Mouse (Mus musculus) heart, postnatal 10 days (tissue): ENCODE data around the gene Tmtc1. TPM values are rescaled to one million over a fixed set of nuclear protein-coding genes. Genes with fewer than 3 reads are reported as not detected.

Source experiments
- DNase-seq, 2 experiments: peaks; one replicate each; pipeline ENCODE4 v3.0.0; 2021
- intact Hi-C: fragments of 180-260 bp; cut with DNase I; formaldehyde crosslinking; loops from one replicate; pipeline ENCODE4 v1.15.1; 2025
- total RNA-seq, 2 experiments: library from RNA; stranded (reverse); gene quantifications; 2 replicates each; pipeline ENCODE4 v1.2.3; 2021

The Tmtc1 gene
- total RNA-seq = 10 to 100 TPM; 22.5 to 29.0 TPM

DNA sequence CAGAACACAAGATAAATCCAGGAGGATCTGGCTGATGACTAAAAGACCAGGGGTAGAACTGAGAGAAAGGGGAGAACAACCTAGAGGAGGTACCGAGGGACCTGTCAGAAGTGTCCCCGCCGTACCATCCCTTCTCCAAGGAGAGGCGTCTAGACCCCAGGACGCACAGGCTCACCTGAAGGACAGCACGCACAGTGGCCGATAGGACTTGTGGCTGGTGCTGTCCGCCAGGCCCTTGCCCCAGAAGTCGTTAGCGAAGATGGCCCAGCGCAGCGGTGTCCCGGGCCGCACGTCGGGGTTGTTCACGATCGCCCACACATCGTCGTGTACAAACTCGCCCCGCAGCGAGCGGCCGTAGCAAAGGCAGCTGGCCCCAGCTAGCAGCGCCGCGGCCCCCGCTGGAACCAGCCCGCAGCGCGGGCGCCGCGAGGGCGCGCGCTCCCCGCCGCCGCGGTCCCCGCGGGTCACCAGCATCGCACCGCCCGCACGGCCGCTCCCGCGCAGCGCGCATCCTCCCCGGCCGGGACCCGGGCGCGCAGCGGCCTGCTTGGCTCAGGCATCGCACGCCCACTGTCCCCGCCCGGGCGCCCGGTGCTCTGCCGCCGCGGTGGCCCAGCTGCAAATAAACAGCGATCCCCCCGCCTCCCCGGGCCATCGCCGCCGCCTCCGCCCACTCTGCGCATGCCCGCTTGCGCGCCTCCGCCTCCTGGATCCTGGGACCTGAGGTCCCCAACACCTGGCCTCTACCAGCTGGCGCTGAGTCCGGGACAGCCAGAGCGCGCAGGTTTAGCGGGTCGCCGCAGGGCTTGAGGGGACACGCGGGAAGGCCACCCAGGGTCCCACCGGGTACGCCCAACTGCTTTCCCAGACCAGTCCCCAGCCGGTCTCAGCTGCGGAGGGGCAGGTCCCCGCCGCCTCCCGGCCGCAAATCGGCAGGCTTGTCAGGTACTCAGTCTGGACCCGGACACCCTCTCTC is at the start of gene Tmtc1:
TSS of gene Tmtc1 (minus strand) at position 664 of the 976 bp plus-strand sequence.
- peak; percentile 83 to 87 for DNase-seq
- intact Hi-C loops = loop anchor here (5.0 to 10.0 kb wide), 2 partner anchors 37 to 241 kb away; no protein-coding TSS in a partner anchor

GRCm38 (mm10) chr6:148491849-148492248 is 47.7 kb upstream of the Tmtc1 start:
- no peak for DNase-seq
- intact Hi-C loops = no loop called here

- intact Hi-C loops = no loop called here
- DNase-seq = no peak
These were observed 42.6 kb upstream of the Tmtc1 start for GRCm38 (mm10) chr6:148486756-148487155.

- intact Hi-C loops = no loop called here
- no peak for DNase-seq
These were observed 37.7 kb upstream of the Tmtc1 start for GRCm38 (mm10) chr6:148481894-148482293.

- no peak for DNase-seq
- intact Hi-C loops = no loop called here
These were observed 35.6 kb upstream of the Tmtc1 start for GRCm38 (mm10) chr6:148479671-148480237.

DNA sequence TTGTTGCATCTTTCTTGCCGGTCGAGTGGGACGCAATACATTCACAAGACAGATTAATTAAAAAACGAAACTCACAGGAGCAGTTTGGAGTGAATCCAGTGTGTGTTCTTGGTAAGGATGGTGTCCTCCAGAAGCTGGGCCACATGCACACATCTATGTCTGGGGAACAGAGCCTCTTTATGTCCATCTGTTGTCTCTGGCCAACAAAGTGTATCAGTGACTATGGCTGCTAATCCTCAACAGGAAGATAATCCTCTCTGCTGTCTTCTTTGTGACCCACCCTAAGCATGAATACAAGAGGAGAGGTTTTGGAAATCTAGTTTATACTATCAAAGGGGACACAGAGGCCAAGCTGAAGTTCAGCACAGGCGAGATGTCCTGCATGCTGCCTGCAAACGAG is 34.2 kb upstream of the Tmtc1 start:
- intact Hi-C loops = no loop called here
- DNase-seq = no peak

GRCm38 (mm10) chr6:148472289-148472688 is 28.1 kb upstream of the Tmtc1 start:
- DNase-seq = no peak
- intact Hi-C loops = no loop called here

GRCm38 (mm10) chr6:148467924-148468389 is 23.8 kb upstream of the Tmtc1 start:
- intact Hi-C loops = no loop called here
- DNase-seq = peak; percentile 58 to 67

DNA sequence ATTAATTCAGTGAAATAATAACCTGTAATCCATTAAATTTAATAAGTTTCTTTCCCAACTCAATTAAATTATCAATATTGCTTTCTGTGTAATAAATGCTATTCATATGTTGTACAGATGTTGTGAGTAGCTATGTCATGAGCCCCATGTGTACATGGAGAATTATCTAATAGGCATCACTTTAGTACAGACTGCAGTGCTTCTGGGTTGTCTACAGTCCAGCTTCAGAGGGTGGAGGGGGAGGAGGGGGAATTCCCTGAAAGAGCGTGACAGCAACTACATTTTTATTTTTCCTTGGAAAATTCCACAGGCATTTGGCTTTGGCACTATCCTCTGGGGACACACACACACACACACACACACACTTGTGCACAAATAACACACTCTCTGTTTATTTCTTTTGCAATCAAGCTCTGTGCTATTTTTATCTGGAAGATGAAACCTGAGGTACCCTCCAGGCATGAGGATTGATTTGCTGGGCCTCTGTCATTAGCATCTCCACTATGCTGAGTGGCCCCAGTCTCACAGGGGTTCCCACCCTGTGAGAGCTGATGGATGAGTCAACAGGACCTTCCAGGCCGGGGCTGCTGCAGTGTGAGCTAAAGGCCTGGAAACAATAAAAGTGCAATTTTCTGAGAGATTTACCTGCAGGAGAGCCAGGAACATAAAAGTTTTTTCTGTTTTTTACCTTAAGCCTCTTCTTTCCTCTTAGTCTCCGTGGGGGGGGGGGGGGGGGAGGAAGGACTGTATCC is 23.2 kb upstream of the Tmtc1 start:
- peak in 1 of 2 experiments; percentile 9 for DNase-seq
- intact Hi-C loops = no loop called here

DNA sequence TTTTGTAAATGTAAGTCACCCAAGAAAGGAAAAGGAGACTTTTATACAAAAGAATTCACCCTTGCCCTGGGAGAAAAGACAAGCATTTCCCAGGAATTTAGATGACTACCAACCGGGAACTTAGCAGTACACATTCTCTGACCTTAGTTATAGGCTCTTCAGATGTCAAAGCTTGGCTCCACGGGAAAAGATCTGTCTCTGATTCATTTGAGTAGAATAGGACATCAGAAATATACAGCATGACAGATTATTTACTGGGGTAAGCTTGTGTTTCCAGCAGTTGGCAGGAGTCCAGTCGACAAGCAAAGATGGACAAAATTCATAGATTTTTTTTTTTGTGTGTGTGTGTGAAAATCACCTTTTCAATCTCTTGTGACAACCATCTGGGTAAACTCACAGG is 15.4 kb upstream of the Tmtc1 start:
- no peak for DNase-seq
- intact Hi-C loops = no loop called here

- intact Hi-C loops = no loop called here
- DNase-seq = no peak
These were observed 11.3 kb upstream of the Tmtc1 start for GRCm38 (mm10) chr6:148455470-148455869.

DNA sequence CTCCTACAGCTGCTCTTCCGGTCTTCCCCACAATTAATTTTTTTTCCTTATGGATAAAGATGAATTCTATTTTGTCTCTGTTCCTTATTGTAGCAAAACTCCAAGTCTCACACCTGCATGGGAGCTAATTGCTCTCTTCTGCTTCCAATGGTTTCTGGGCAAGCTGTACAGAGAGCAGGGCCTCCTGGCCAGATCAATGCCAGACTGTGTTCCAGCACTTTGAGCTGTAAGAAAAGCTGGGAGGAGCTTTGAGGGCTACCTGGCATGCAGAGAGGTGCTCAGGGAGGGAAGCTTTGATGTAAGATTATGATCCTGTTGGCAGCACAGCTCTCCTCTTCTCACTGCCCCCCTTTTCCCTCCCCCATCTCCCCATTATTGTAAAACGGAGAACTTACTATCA is 10.6 kb upstream of the Tmtc1 start:
- intact Hi-C loops = no loop called here
- DNase-seq = no peak

GRCm38 (mm10) chr6:148448151-148448550 is 4.0 kb upstream of the Tmtc1 start:
- intact Hi-C loops = loop anchor here (10.0 kb wide), 1 partner anchor 237 kb away; no protein-coding TSS in a partner anchor
- no peak for DNase-seq

DNA sequence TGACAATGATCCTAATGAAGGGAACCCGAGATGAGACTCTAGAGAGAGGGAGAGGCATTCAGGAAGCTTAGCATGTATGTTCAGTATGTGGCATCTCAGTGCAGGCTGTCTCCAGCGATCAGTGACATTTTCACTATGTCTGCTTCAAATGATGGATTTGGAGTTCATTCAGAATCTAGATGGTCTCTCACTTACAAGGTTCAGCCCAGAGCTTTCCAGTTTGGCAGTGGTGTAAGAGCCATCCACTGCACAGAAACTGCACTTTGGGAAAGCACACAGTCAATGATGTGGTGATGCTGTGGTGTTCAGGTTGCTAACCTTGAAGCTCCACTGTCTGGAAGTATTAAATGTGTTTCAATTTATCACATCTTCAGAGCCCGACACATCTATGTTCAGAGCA is 1.9 kb upstream of the Tmtc1 start:
- intact Hi-C loops = loop anchor here (10.0 kb wide), 1 partner anchor 239 kb away; no protein-coding TSS in a partner anchor
- no peak for DNase-seq

- no peak for DNase-seq
- intact Hi-C loops = loop anchor here (5.0 to 10.0 kb wide), 2 partner anchors 37 to 240 kb away; no protein-coding TSS in a partner anchor
These were observed 607 bp upstream of the Tmtc1 start for GRCm38 (mm10) chr6:148444796-148445195.

GRCm38 (mm10) chr6:148443291-148443725 is 881 bp downstream of the Tmtc1 start:
- intact Hi-C loops = loop anchor here (5.0 to 10.0 kb wide), 2 partner anchors 36 to 241 kb away; no protein-coding TSS in a partner anchor

DNA sequence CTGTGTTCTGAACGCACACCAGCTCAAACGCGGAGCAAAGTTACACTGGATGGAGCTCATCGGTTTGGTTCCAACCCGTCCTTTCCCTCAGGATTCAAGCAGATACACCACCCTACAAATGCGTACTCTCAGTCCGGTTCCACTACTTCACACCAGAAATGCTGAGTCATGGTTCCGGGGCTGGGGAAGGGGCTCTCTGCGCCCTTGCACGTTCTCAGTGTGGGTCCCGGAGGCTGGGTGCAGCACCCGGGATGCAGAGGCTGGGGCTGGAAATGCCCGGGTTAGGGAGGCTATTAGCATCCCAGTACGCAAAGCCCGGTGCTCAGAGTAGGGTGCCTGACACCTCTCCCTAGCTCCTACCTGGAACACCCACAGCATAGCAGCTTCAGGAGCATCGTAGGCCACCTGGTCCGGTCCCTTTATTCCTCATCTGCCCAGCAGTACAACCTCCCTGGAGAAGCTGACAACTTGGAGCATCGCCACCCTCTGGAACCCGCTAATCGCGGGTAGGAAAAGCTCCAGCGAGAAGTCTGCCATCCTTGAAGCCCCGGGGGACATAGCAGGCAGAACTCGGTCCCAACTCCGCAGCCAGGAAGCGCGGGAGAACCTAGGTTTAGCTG is 1.4 kb downstream of the Tmtc1 start:
- DNase-seq = peak; percentile 43 to 48
- intact Hi-C loops = loop anchor here (5.0 to 10.0 kb wide), 2 partner anchors 35 to 242 kb away; no protein-coding TSS in a partner anchor

More at GRCm38 (mm10) chr6:148443291-148443725, 881 bp downstream of the Tmtc1 start:
- DNase-seq = peak in 1 of 2 experiments; percentile 54

GRCm38 (mm10) chr6:148441871-148442270 is 2.3 kb downstream of the Tmtc1 start:
- DNase-seq = peak; percentile 50 to 72
- intact Hi-C loops = loop anchor here (5.0 to 10.0 kb wide), 2 partner anchors 35 to 243 kb away; no protein-coding TSS in a partner anchor

GRCm38 (mm10) chr6:148439101-148439500 is 5.1 kb downstream of the Tmtc1 start:
- peak; percentile 27 to 52 for DNase-seq
- intact Hi-C loops = no loop called here

- no peak for DNase-seq
- intact Hi-C loops = no loop called here
These were observed 6.6 kb downstream of the Tmtc1 start for GRCm38 (mm10) chr6:148437565-148437964.
